Mouse (Mus musculus) megakaryocyte-erythroid progenitor cell, adult 5-6 weeks (primary cell): Measurements from ENCODE around the gene Pih1d1. TPM values are rescaled to one million over a fixed set of nuclear protein-coding genes. Genes with fewer than 3 reads are reported as not detected.
"Not testable (repeated sequence)": the region's sequence is repeated elsewhere in the genome, so short reads cannot be mapped to it uniquely, and the experiment has no call there.

Experiments used
- ATAC-seq: replicated peaks from 2 replicates; pipeline ENCODE4 v1.8.0; 2016; ENCODE audit warnings: mild to moderate bottlenecking, inconsistent platforms; ENCODE audit not compliant: severe bottlenecking, poor library complexity, low FRiP score, low TSS enrichment
- total RNA-seq, 2 experiments: library from RNA; stranded (forward) in 1 of 2; stranded (reverse) in 1 of 2; fragments of 200-1000, 215-1000 nt in 1 of 2; fragments of >200 nt in 1 of 2; fragmentation: Nextera tagmentation in 1 of 2; gene quantifications; 2 replicates each; pipeline ENCODE4 v1.2.3; 2014 to 2017

The Pih1d1 gene
- total RNA-seq, 2 experiments from 2014 or later: 39.0 to 135 TPM

- ATAC-seq: not testable (repeated sequence)
These were observed 28.5 kb upstream of the Pih1d1 start for GRCm38 (mm10) chr7:45125649-45126048.

GRCm38 (mm10) chr7:45126147-45126843, 27.8 kb upstream of the Pih1d1 start:
- ATAC-seq: no peak

GRCm38 (mm10) chr7:45126844-45127699, 27.0 kb upstream of the Pih1d1 start:
- no peak for ATAC-seq

GRCm38 (mm10) chr7:45127700-45128224, 26.3 kb upstream of the Pih1d1 start:
- ATAC-seq: no peak

- peak; percentile 77 for ATAC-seq
These were observed 25.4 kb upstream of the Pih1d1 start, which contains the start of gene Rpl13a for GRCm38 (mm10) chr7:45128624-45129246. TSS of gene Rpl13a (minus strand) at chr7:45128761.

GRCm38 (mm10) chr7:45129318-45129717, 24.8 kb upstream of the Pih1d1 start:
- ATAC-seq: 0 out of 2 replicates have a peak, but pooled peaks have one; percentile 0

- ATAC-seq: no peak
These were observed 24.2 kb upstream of the Pih1d1 start for GRCm38 (mm10) chr7:45129776-45130512.

GRCm38 (mm10) chr7:45131850-45132249, 22.3 kb upstream of the Pih1d1 start:
- ATAC-seq: no peak

- no peak for ATAC-seq
These were observed 20.5 kb upstream of the Pih1d1 start for GRCm38 (mm10) chr7:45133446-45134159.

GRCm38 (mm10) chr7:45134544-45135026, 19.5 kb upstream of the Pih1d1 start:
- peak; percentile 40 for ATAC-seq

- ATAC-seq: no peak
These were observed 18.7 kb upstream of the Pih1d1 start for GRCm38 (mm10) chr7:45135370-45135769.

GRCm38 (mm10) chr7:45135993-45136567, 18.0 kb upstream of the Pih1d1 start, which contains the start of the genes Gm45713 and Flt3l:
TSS of gene Gm45713 (minus strand) at chr7:45136231.
TSS of gene Flt3l (minus strand) at chr7:45136432.
- ATAC-seq: peak; percentile 44

- ATAC-seq: peak; percentile 72
These were observed 16.7 kb upstream of the Pih1d1 start for GRCm38 (mm10) chr7:45137171-45138006.

- ATAC-seq: no peak
These were observed 15.7 kb upstream of the Pih1d1 start for GRCm38 (mm10) chr7:45138403-45138802.

GRCm38 (mm10) chr7:45139904-45140723, 14.0 kb upstream of the Pih1d1 start:
- peak; percentile 15; the same call in 1 of the 2 replicates for ATAC-seq

GRCm38 (mm10) chr7:45141319-45141718, 12.8 kb upstream of the Pih1d1 start:
- no peak for ATAC-seq
